Mouse (Mus musculus): Measurements from ENCODE around the gene Sgca.
A peak's percentile ranks its signal among the peaks of the same experiment; 100 is the strongest.

Gene Sgca

DNA sequence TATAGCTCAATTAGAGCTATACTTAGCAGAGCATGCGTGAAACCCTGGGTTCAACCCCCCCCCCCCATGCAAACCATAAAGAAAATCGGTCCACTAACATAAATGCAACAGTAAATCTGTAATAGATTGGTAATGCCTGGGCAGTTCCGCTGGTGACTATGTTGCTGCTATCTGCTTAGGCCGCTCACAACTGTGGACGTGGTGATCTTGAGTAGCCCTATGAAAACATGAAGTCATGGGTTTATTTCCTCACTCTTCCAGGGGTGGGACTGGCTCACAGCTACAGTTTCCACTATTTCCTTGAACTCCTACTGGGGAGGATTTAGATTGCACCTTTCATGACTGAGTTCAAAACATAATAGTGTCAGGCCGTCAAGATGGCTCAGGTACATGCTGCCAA, 58.4 kb downstream of the Sgca start:
- DNase-seq (ENCODE audit: extremely low read depth, insufficient read length, low spot score) = no peak

- DNase-seq (ENCODE audit: extremely low read depth, insufficient read length, low spot score) = peak; percentile 90
Measured at GRCm38 (mm10) chr11:94916477-94916876, 59.6 kb downstream of the Sgca start.

- DNase-seq (ENCODE audit: extremely low read depth, insufficient read length, low spot score) = peak; percentile 94
Measured at GRCm38 (mm10) chr11:94915675-94916403, 60.3 kb downstream of the Sgca start.

DNA sequence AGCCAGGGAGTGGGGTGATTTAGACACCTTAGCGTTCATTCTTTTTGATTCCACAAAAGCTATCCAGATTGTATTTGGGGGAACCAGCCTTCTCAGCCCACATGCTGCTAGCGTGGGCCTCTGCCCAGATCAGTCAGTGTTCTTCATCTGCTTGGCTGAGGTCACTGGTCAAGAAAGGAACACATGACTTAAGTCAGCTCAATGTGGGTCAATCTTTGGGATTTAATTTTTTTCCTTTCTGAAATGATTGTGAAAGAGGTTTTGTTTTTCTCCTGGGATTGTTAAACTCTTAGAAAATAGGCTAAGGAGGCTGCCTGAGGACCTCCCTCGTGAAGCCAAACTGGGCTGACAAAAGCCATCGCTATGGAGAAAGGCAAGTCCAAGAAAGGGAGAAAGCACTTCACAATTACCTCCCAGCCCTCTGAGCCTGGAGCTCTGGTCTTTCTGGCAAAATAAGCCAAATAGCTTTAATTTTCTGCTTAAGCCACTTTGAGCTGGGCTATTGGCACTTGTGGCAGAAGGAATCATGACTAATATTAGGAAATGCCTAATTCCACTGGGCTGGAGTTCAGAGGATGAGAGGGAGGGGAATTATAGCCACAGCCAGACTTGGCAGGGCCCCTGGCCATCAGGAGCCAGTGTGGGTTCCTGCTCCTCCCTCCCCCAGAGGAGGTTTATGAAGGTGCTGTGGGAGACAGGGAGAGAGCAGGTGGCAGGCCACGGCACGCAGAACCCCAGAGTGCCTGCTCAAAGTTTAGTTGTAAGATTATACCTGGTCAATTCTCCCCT, 62.6 kb downstream of the Sgca start:
- peak; percentile 80 for DNase-seq (ENCODE audit: extremely low read depth, insufficient read length, low spot score)
